Mouse (Mus musculus): ENCODE measurements around the gene 4921524J17Rik. TPM values are rescaled to one million over a fixed set of nuclear protein-coding genes. Genes with fewer than 3 reads are reported as not detected.

The 4921524J17Rik gene
- polyA plus RNA-seq, 1 experiment from 2014 or later = 39.4 TPM

GRCm38 (mm10) chr8:85374286-85374685 lies 58.3 kb downstream of the 4921524J17Rik start:
- H3K4me2 ChIP-seq (replicated peaks) = no peak overlapping the region
- H3K27me3 ChIP-seq = no peaks in the 10 kb centered on the region
- no peaks in the 10 kb centered on the region for H3K36me3 ChIP-seq
- no peak overlapping the region for H3K9ac ChIP-seq (replicated peaks)
- ATAC-seq = no peak
- no peak overlapping the region for H3K4me3 ChIP-seq (replicated peaks)
- WGBS = 77% methylated on average over 4 of the region's 4 CpGs
- H3K27ac ChIP-seq = no peak overlapping the region
- no peaks in the 10 kb centered on the region for H3K4me1 ChIP-seq (replicated peaks)
- H3K9me3 ChIP-seq = no peaks in the 10 kb centered on the region

- H3K4me2 ChIP-seq (replicated peaks) = no peak overlapping the region
- H3K9me3 ChIP-seq = no peaks in the 10 kb centered on the region
- H3K4me1 ChIP-seq (replicated peaks) = no peaks in the 10 kb centered on the region
- no peak for ATAC-seq
- H3K36me3 ChIP-seq = no peaks in the 10 kb centered on the region
- no peak overlapping the region for H3K9ac ChIP-seq (replicated peaks)
- H3K4me3 ChIP-seq (replicated peaks) = no peak overlapping the region
- H3K27me3 ChIP-seq = no peaks in the 10 kb centered on the region
- no peak overlapping the region for H3K27ac ChIP-seq
- 77% methylated on average over 5 of the region's 5 CpGs for WGBS
These were observed 59.1 kb downstream of the 4921524J17Rik start for GRCm38 (mm10) chr8:85373435-85374039.

- WGBS = 91% methylated on average over 1 of the region's 1 CpGs
- Histone ChIP-seq H3K9ac (replicated peaks) (no peak overlapping the region), H3K27ac (no peak overlapping the region), H3K27me3 (no peaks in the 10 kb centered on the region), H3K9me3 (no peaks in the 10 kb centered on the region), H3K4me2 (replicated peaks) (no peak overlapping the region), H3K36me3 (no peaks in the 10 kb centered on the region), H3K4me3 (replicated peaks) (no peak overlapping the region), H3K4me1 (replicated peaks) (no peaks in the 10 kb centered on the region)
- ATAC-seq = no peak
These were observed 60.2 kb downstream of the 4921524J17Rik start for GRCm38 (mm10) chr8:85372465-85372839.

- WGBS = 79% methylated on average over 5 of the region's 5 CpGs
- Histone ChIP-seq H3K27me3 (no peaks in the 10 kb centered on the region), H3K27ac (no peak overlapping the region), H3K4me1 (replicated peaks) (no peaks in the 10 kb centered on the region), H3K9ac (replicated peaks) (no peak overlapping the region), H3K9me3 (no peaks in the 10 kb centered on the region), H3K4me3 (replicated peaks) (no peak overlapping the region), H3K36me3 (no peaks in the 10 kb centered on the region), H3K4me2 (replicated peaks) (no peak overlapping the region)
- ATAC-seq = no peak
These were observed 60.7 kb downstream of the 4921524J17Rik start for GRCm38 (mm10) chr8:85371736-85372464.

GRCm38 (mm10) chr8:85365176-85365575 lies 67.5 kb downstream of the 4921524J17Rik start:
- Histone ChIP-seq H3K9ac (replicated peaks) (no peak overlapping the region), H3K27me3 (no peaks in the 10 kb centered on the region), H3K4me1 (replicated peaks) (no peaks in the 10 kb centered on the region), H3K27ac (no peak overlapping the region), H3K4me2 (replicated peaks) (no peak overlapping the region), H3K9me3 (no peaks in the 10 kb centered on the region), H3K36me3 (no peaks in the 10 kb centered on the region), H3K4me3 (replicated peaks) (no peak overlapping the region)
- 71% methylated on average over 6 of the region's 6 CpGs for WGBS
- no peak for ATAC-seq

- no peaks in the 10 kb centered on the region for H3K36me3 ChIP-seq
- WGBS = 88% methylated on average over 11 of the region's 11 CpGs
These were observed 68.0 kb downstream of the 4921524J17Rik start for GRCm38 (mm10) chr8:85364628-85365027.

GRCm38 (mm10) chr8:85363406-85363805 lies 69.2 kb downstream of the 4921524J17Rik start:
- no peak for ATAC-seq
- Histone ChIP-seq H3K36me3 (no peaks in the 10 kb centered on the region), H3K27ac (no peak overlapping the region), H3K4me2 (replicated peaks) (no peak overlapping the region), H3K4me3 (replicated peaks) (no peak overlapping the region), H3K4me1 (replicated peaks) (no peaks in the 10 kb centered on the region), H3K9ac (replicated peaks) (no peak overlapping the region), H3K9me3 (no peaks in the 10 kb centered on the region), H3K27me3 (no peaks in the 10 kb centered on the region)
- 77% methylated on average over 6 of the region's 6 CpGs for WGBS

More at GRCm38 (mm10) chr8:85364628-85365027, 68.0 kb downstream of the 4921524J17Rik start:
- Histone ChIP-seq H3K9ac (replicated peaks) (no peak overlapping the region), H3K4me1 (replicated peaks) (no peaks in the 10 kb centered on the region), H3K9me3 (no peaks in the 10 kb centered on the region), H3K27ac (no peak overlapping the region), H3K4me2 (replicated peaks) (no peak overlapping the region), H3K4me3 (replicated peaks) (no peak overlapping the region), H3K27me3 (no peaks in the 10 kb centered on the region)
- no peak for ATAC-seq

- Histone ChIP-seq H3K9me3 (no peaks in the 10 kb centered on the region), H3K27me3 (no peaks in the 10 kb centered on the region), H3K4me2 (replicated peaks) (no peak overlapping the region), H3K4me1 (replicated peaks) (no peaks in the 10 kb centered on the region), H3K4me3 (replicated peaks) (no peak overlapping the region), H3K36me3 (no peaks in the 10 kb centered on the region), H3K27ac (no peak overlapping the region), H3K9ac (replicated peaks) (no peak overlapping the region)
- 86% methylated on average over 4 of the region's 4 CpGs for WGBS
- no peak for ATAC-seq
These were observed 70.4 kb downstream of the 4921524J17Rik start for GRCm38 (mm10) chr8:85362211-85362610.

Other genes with a start within 250 kb of the 4921524J17Rik start
- not detected in 2 replicates for gene Olfr371, start 206.8 kb downstream of the 4921524J17Rik start, polyA plus RNA-seq (2015; fragmentation: Nextera tagmentation; extraction: Ambion mirVana)
- 76.5 and 90.4 TPM in 2 replicates for gene Orc6, start 133.2 kb downstream of the 4921524J17Rik start, polyA plus RNA-seq (2015; fragmentation: Nextera tagmentation; extraction: Ambion mirVana)
- 170 and 177 TPM in 2 replicates for gene Vps35, start 133.0 kb downstream of the 4921524J17Rik start, polyA plus RNA-seq (2015; fragmentation: Nextera tagmentation; extraction: Ambion mirVana)
- 0.07 and 0.09 TPM in 2 replicates for gene Mylk3, start 46.5 kb downstream of the 4921524J17Rik start, polyA plus RNA-seq (2015; fragmentation: Nextera tagmentation; extraction: Ambion mirVana)
- gene Gpt2, start 59.7 kb upstream of the 4921524J17Rik start, polyA plus RNA-seq (2015; fragmentation: Nextera tagmentation; extraction: Ambion mirVana) = 26.3 and 27.9 TPM in 2 replicates
- gene Dnaja2, start 122.5 kb upstream of the 4921524J17Rik start, polyA plus RNA-seq (2015; fragmentation: Nextera tagmentation; extraction: Ambion mirVana) = 172 and 183 TPM in 2 replicates

Data from midbrain, embryonic 13.5 days (tissue).